Mouse (Mus musculus): ENCODE results near the gene Cnih2. TPM values are rescaled to one million over a fixed set of nuclear protein-coding genes. Genes with fewer than 3 reads are reported as not detected.

Cnih2 gene
- polyA plus RNA-seq (2012; rRNA removed), result 0.61 and 0.62 TPM in 2 replicates

DNA sequence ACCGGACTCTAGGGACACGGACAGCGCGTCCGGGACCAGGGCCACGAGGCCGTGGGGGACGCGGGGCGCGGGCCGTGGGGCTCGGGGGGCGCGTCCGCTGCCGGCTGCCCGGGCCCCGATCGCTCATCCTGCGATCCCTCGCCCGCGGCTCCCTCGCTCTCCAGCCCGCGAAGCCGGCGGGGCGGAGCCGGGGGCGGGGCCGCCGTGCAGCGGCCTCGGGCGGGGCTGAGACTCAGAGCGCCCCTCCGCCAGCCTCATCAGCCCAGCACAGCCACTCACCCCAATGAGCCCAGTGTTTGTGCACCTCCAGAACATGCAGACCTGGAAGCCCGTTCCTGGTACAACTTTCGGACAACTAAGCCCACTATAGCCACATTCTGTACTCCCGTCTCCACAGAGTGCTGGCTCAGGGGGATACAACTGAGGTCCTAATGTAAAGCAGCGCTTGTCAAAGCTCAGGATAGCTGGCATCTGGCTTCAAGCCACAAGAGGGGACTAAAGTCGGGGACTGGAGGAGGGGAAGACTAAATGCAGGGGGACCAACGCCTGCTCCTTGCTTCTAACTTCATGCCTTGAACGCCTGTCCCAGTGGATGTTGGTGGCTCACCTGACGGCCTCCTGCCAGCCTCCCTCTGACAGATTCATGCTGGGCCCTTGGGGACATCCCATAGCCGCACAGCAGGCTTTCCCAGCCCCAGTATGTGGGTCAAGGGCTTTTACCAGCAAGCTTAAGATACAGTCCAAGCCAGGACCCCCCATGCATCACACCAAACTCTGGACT lies at the start of gene Cnih2:
TSS of gene Cnih2 (minus strand) at position 159 of the 781 bp plus-strand sequence.

DNA sequence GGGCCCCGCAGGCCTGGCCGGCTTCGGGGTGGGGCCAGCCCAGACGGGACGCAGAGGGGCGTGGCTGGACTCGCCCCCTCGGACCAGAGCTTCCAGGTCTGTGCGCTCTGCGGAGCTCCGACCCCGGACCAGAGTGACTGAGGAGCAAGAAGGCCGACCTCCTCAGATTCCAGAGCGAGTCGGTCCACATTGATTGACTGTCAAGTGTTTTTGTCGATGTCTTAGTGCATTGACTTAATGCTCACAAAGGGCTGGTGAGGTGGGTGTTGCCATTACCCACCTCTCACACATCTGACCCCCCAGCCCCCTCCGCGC lies 20.0 kb upstream of the Cnih2 start, which contains the start of gene Klc2:
TSS of gene Klc2 (minus strand) at position 177 of the 315 bp plus-strand sequence.

DNA sequence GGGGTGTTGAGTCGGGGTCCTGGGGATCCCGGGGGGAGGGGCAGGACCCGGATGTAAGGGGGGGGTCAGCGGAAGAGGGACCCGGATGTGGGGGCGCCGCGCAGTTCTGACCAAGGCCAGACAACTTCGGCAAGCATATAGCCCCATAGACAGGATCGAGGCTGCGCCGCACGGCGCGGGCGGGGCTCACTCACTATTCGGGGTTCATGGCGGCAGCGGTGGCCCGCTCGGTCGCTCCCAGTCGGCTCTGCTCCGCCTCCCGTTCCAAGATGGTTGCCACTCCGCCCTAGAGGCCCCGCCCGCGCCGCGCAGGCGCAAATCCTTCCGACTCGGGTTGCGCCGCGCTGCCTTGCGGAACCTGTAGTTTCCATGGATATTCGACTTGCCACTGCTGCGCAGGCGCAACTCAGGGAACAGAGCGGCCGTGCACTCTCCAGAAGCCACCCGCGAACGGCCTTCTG lies 8.4 kb upstream of the Cnih2 start, which contains the start of gene Rab1b:
TSS of gene Rab1b (minus strand) at position 342 of the 461 bp plus-strand sequence.

GRCm38 (mm10) chr19:5087884-5088728 lies 10.2 kb downstream of the Cnih2 start, which contains the start of gene Yif1a:
Yif1a (plus strand) TSS chr19:5088538.

GRCm38 (mm10) chr19:5085145-5085863 lies 13.0 kb downstream of the Cnih2 start, which contains the start of gene Tmem151a:
Tmem151a (minus strand) TSS chr19:5085531.

DNA sequence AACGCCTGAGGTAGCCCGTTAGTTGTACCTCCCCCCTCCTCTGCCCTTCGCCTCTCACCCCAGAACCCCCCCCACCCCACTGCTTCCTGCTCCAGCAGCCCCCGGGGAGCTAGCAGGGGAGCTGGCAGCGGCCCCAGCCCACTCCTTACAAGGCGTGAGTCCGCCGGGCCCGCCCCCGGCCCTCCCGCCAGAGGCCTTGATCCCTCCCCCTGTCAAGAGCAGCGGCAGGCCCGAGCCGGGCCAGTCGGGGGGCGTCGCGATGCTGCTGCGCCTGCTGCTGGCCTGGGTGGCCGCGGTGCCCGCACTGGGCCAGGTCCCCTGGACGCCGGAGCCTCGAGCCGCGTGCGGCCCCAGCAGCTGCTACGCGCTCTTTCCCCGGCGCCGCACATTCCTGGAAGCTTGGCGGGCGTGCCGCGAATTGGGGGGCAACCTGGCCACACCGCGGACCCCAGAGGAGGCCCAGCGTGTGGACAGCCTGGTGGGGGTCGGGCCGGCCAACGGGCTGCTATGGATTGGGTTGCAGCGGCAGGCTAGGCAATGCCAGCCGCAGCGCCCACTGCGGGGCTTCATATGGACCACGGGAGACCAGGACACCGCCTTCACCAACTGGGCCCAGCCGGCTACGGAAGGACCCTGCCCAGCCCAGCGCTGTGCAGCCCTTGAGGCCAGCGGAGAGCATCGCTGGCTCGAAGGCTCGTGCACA lies 30.3 kb downstream of the Cnih2 start, which contains the start of gene Cd248:
TSS of gene Cd248 (plus strand) at position 212 of the 703 bp plus-strand sequence.

GRCm38 (mm10) chr19:5050047-5050905 lies 48.0 kb downstream of the Cnih2 start, which contains the start of gene Rin1:
Rin1 (plus strand) TSS chr19:5050481.

Other genes with a start within 250 kb of the Cnih2 start
- 20.1 and 21.8 TPM in 2 replicates for gene Ctsf, start 243.4 kb downstream of the Cnih2 start, polyA plus RNA-seq (2012; rRNA removed)
- 0.31 and 0.43 TPM in 2 replicates for gene Actn3, start 220.6 kb downstream of the Cnih2 start, polyA plus RNA-seq (2012; rRNA removed)
- gene Zdhhc24, start 219.9 kb downstream of the Cnih2 start, polyA plus RNA-seq (2012; rRNA removed), result 14.7 and 16.8 TPM in 2 replicates
- 0.98 and 1.1 TPM in 2 replicates for gene Bbs1, start 191.9 kb downstream of the Cnih2 start, polyA plus RNA-seq (2012; rRNA removed)
- gene Dpp3, start 170.2 kb downstream of the Cnih2 start, polyA plus RNA-seq (2012; rRNA removed), result 27.2 and 27.5 TPM in 2 replicates
- 0.05 and 0.09 TPM in 2 replicates for gene Peli3, start 155.4 kb downstream of the Cnih2 start, polyA plus RNA-seq (2012; rRNA removed)
- 33.6 and 36.8 TPM in 2 replicates for gene Mrpl11, start 136.4 kb downstream of the Cnih2 start, polyA plus RNA-seq (2012; rRNA removed)
- 0.09 TPM in 2 replicates for gene Npas4, start 108.2 kb downstream of the Cnih2 start, polyA plus RNA-seq (2012; rRNA removed)
- gene Slc29a2, start 74.7 kb downstream of the Cnih2 start, polyA plus RNA-seq (2012; rRNA removed), result 2.1 and 2.6 TPM in 2 replicates
- gene B4gat1, start 59.7 kb downstream of the Cnih2 start, polyA plus RNA-seq (2012; rRNA removed), result 2.6 and 3.7 TPM in 2 replicates
- gene AC124502.3, start 59.6 kb downstream of the Cnih2 start, polyA plus RNA-seq (2012; rRNA removed), result 0.69 and 1.0 TPM in 2 replicates
- 19.9 and 20.8 TPM in 2 replicates for gene Brms1, start 57.2 kb downstream of the Cnih2 start, polyA plus RNA-seq (2012; rRNA removed)
- gene Rin1, start 48.0 kb downstream of the Cnih2 start, polyA plus RNA-seq (2012; rRNA removed), result 0.26 and 0.45 TPM in 2 replicates
- gene Cd248, start 30.4 kb downstream of the Cnih2 start, polyA plus RNA-seq (2012; rRNA removed), result 1.4 and 2.4 TPM in 2 replicates
- 0.13 and 0.29 TPM in 2 replicates for gene Tmem151a, start 13.0 kb downstream of the Cnih2 start, polyA plus RNA-seq (2012; rRNA removed)
- gene Yif1a, start 10.0 kb downstream of the Cnih2 start, polyA plus RNA-seq (2012; rRNA removed), result 29.3 and 37.2 TPM in 2 replicates
- 44.3 and 53.0 TPM in 2 replicates for gene Rab1b, start 8.6 kb upstream of the Cnih2 start, polyA plus RNA-seq (2012; rRNA removed)
- gene Klc2, start 20.0 kb upstream of the Cnih2 start, polyA plus RNA-seq (2012; rRNA removed), result 2.6 and 2.8 TPM in 2 replicates
- 8.0 and 8.3 TPM in 2 replicates for gene Pacs1, start 174.6 kb upstream of the Cnih2 start, polyA plus RNA-seq (2012; rRNA removed)
- gene Sf3b2, start 196.9 kb upstream of the Cnih2 start, polyA plus RNA-seq (2012; rRNA removed), result 56.0 and 58.5 TPM in 2 replicates
- 0.03 and 0.08 TPM in 2 replicates for gene Gal3st3, start 199.8 kb upstream of the Cnih2 start, polyA plus RNA-seq (2012; rRNA removed)
- gene Catsper1, start 237.2 kb upstream of the Cnih2 start, polyA plus RNA-seq (2012; rRNA removed), result not detected in 2 replicates